Mouse (Mus musculus) stomach, postnatal 0 days (tissue): ENCODE measurements around the gene Stard13.

ENCODE experiments used
- CTCF ChIP-seq: IDR thresholded peaks from 2 replicates; pipeline ENCODE4 v1.5.1; 2016; ENCODE audit warnings: antibody characterized with exemption, low read depth, mild to moderate bottlenecking, moderate library complexity
- EP300 ChIP-seq: optimal IDR thresholded peaks from 2 replicates; pipeline ENCODE3; 2016; ENCODE audit warnings: antibody characterized with exemption

- TF ChIP-seq EP300 (no peak), CTCF (no peak)
Measured at GRCm38 (mm10) chr5:151085749-151086148, 147.9 kb downstream of the Stard13 start.
